Mouse (Mus musculus): ENCODE data around the gene Lrrc30.

Gene Lrrc30

GRCm38 (mm10) chr17:67584533-67584932 is 48.0 kb downstream of the Lrrc30 start:
- in situ Hi-C loops (cut with MboI; ENCODE audit: unreplicated experiment in 2 of 2), result no loop called here

- in situ Hi-C loops (cut with MboI; ENCODE audit: unreplicated experiment in 2 of 2), result no loop called here
Observed at GRCm38 (mm10) chr17:67583422-67583821, 49.1 kb downstream of the Lrrc30 start.

GRCm38 (mm10) chr17:67582681-67583356 is 49.7 kb downstream of the Lrrc30 start:
- in situ Hi-C loops (cut with MboI; ENCODE audit: unreplicated experiment in 2 of 2), result no loop called here

- in situ Hi-C loops (cut with MboI; ENCODE audit: unreplicated experiment in 2 of 2), result no loop called here
Observed at GRCm38 (mm10) chr17:67581839-67582238, 50.7 kb downstream of the Lrrc30 start.
